Mouse (Mus musculus) CH12.LX (cell line): Measurements from ENCODE around the gene Zkscan4. TPM values are rescaled to one million over a fixed set of nuclear protein-coding genes. Genes with fewer than 3 reads are reported as not detected.

Experiments used
- DNase-seq: peaks from one replicate; pipeline ENCODE4 v3.0.0-alpha.2; 2013; ENCODE audit errors: extremely low read depth
- H3K27ac ChIP-seq: 2 replicates; pipeline ENCODE4 v1.5.1; 2012; ENCODE audit warnings: low read depth, mild to moderate bottlenecking, control low read depth, moderate library complexity; ENCODE audit not compliant: insufficient read depth
- H3K27me3 ChIP-seq: replicated peaks from 2 replicates; pipeline ENCODE3; 2012; ENCODE audit warnings: inconsistent platforms
- H3K36me3 ChIP-seq, 2 experiments: replicated peaks in 1 of 2; 2 replicates each; pipeline versions ENCODE3 to v1.6.1; 2012; ENCODE audit warnings: inconsistent platforms in 1 of 2, low read length in 1 of 2, mild to moderate bottlenecking in 1 of 2, mixed read lengths in 1 of 2, moderate library complexity in 1 of 2; ENCODE audit not compliant: control insufficient read depth in 1 of 2, insufficient read depth in 1 of 2
- H3K4me1 ChIP-seq, 2 experiments: 2 replicates each; pipeline ENCODE4 v1.6.1; 2012; ENCODE audit warnings: inconsistent platforms in 1 of 2, moderate library complexity in 1 of 2; ENCODE audit not compliant: insufficient read depth in 2 of 2, control insufficient read depth in 1 of 2
- H3K4me2 ChIP-seq: 2 replicates; pipeline ENCODE4 v1.6.1; 2012; ENCODE audit warnings: low read depth, mild to moderate bottlenecking, control low read depth; ENCODE audit not compliant: poor library complexity, insufficient read depth, severe bottlenecking
- H3K4me3 ChIP-seq, 3 experiments: fragments of 150-350 bp in 1 of 3; sonication (generic) in 1 of 3; replicated peaks in 1 of 3; 2 replicates each; pipeline versions ENCODE3 to v1.5.1; 2011 to 2012; ENCODE audit warnings: low read depth in 2 of 3, low read length in 2 of 3, mild to moderate bottlenecking in 2 of 3, moderate library complexity in 2 of 3, control low read depth in 1 of 3, improper control_type of control experiment in 1 of 3, inconsistent platforms in 1 of 3, mixed read lengths in 1 of 3; ENCODE audit not compliant: poor library complexity in 1 of 3
- H3K79me2 ChIP-seq: replicated peaks from 2 replicates; pipeline ENCODE4 v1.6.1; 2012; ENCODE audit warnings: mild to moderate bottlenecking, moderate library complexity; ENCODE audit not compliant: control insufficient read depth, poor library complexity, insufficient read depth, severe bottlenecking; ENCODE audit errors: extremely low read depth
- H3K9ac ChIP-seq: 2 replicates; pipeline ENCODE4 v1.6.1; 2012; ENCODE audit warnings: low read depth, mild to moderate bottlenecking, control low read depth, moderate library complexity; ENCODE audit not compliant: insufficient read depth
- H3K9me3 ChIP-seq: replicated peaks from 2 replicates; pipeline ENCODE3; 2012; ENCODE audit warnings: low read length, inconsistent platforms, mixed read lengths
- BHLHE40 ChIP-seq: IDR thresholded peaks from 2 replicates; pipeline ENCODE4 v1.6.1; 2011; ENCODE audit warnings: mild to moderate bottlenecking, low read depth, low read length, improper control_type of control experiment
- CHD1 ChIP-seq: IDR thresholded peaks from 2 replicates; pipeline ENCODE4 v1.6.1; 2012; ENCODE audit warnings: low read depth, low read length, improper control_type of control experiment, inconsistent platforms
- CHD2 ChIP-seq: IDR thresholded peaks from 2 replicates; pipeline ENCODE4 v1.6.1; 2011; ENCODE audit warnings: low read length, improper control_type of control experiment
- CTCF ChIP-seq, 2 experiments: IDR thresholded peaks in 1 of 2; conservative IDR thresholded peaks in 1 of 2; 2 replicates each; pipeline ENCODE4 v1.5.1; 2011 to 2012; ENCODE audit warnings: low read depth in 2 of 2, low read length in 2 of 2, improper control_type of control experiment in 1 of 2, inconsistent platforms in 1 of 2, mild to moderate bottlenecking in 1 of 2, moderate library complexity in 1 of 2
- E2F4 ChIP-seq: IDR thresholded peaks from 2 replicates; pipeline ENCODE4 v1.6.1; 2011; ENCODE audit warnings: low read depth, low read length, improper control_type of control experiment; ENCODE audit not compliant: insufficient replicate concordance
- ELF1 ChIP-seq: IDR thresholded peaks from 2 replicates; pipeline ENCODE4 v1.6.1; 2014; ENCODE audit warnings: low read depth, mild to moderate bottlenecking, inconsistent platforms, low read length, improper control_type of control experiment
- EP300 ChIP-seq: IDR thresholded peaks from 2 replicates; pipeline ENCODE4 v1.6.1; 2011; ENCODE audit warnings: low read length, improper control_type of control experiment
- ETS1 ChIP-seq: conservative IDR thresholded peaks from 2 replicates; pipeline ENCODE4 v1.6.1; 2012; ENCODE audit warnings: low read depth, mild to moderate bottlenecking, inconsistent platforms, low read length, improper control_type of control experiment, moderate library complexity
- GABPA ChIP-seq: IDR thresholded peaks from 2 replicates; pipeline ENCODE4 v1.6.1; 2012; ENCODE audit warnings: low read depth, low read length, improper control_type of control experiment, inconsistent platforms; ENCODE audit not compliant: insufficient replicate concordance
- HCFC1 ChIP-seq: IDR thresholded peaks from 2 replicates; pipeline ENCODE4 v1.6.1; 2012; ENCODE audit warnings: low read depth, mild to moderate bottlenecking, inconsistent platforms, low read length, improper control_type of control experiment
- IRF4 ChIP-seq: IDR thresholded peaks from 2 replicates; pipeline ENCODE4 v1.6.1; 2014; ENCODE audit warnings: low read depth, mild to moderate bottlenecking, inconsistent platforms, low read length, improper control_type of control experiment
- JUN ChIP-seq: IDR thresholded peaks from 2 replicates; pipeline ENCODE4 v1.6.1; 2011; ENCODE audit warnings: low read depth, mild to moderate bottlenecking, low read length, improper control_type of control experiment, moderate library complexity; ENCODE audit not compliant: insufficient read depth
- JUND ChIP-seq: conservative IDR thresholded peaks from 2 replicates; pipeline ENCODE4 v1.6.1; 2011; ENCODE audit warnings: low read depth, low read length, improper control_type of control experiment
- KAT2A ChIP-seq: IDR thresholded peaks from 2 replicates; pipeline ENCODE4 v1.6.1; 2012; ENCODE audit warnings: low read length, improper control_type of control experiment, inconsistent platforms; ENCODE audit not compliant: insufficient replicate concordance
- MAFK ChIP-seq: IDR thresholded peaks from 2 replicates; pipeline ENCODE4 v1.6.1; 2011; ENCODE audit warnings: low read length, improper control_type of control experiment; ENCODE audit not compliant: insufficient replicate concordance
- MAX ChIP-seq: IDR thresholded peaks from 2 replicates; pipeline ENCODE4 v1.6.1; 2011; ENCODE audit warnings: low read length, improper control_type of control experiment
- MAZ ChIP-seq: IDR thresholded peaks from 2 replicates; pipeline ENCODE4 v1.6.1; 2012; ENCODE audit warnings: low read depth, mild to moderate bottlenecking, inconsistent platforms, low read length, improper control_type of control experiment, moderate library complexity
- MEF2A ChIP-seq: IDR thresholded peaks from 2 replicates; pipeline ENCODE4 v1.6.1; 2014; ENCODE audit warnings: low read depth, mild to moderate bottlenecking, inconsistent platforms, low read length, improper control_type of control experiment, borderline replicate concordance
- MXI1 ChIP-seq: IDR thresholded peaks from 2 replicates; pipeline ENCODE4 v1.6.1; 2011; ENCODE audit warnings: mild to moderate bottlenecking, low read depth, low read length, improper control_type of control experiment
- MYC ChIP-seq: IDR thresholded peaks from 2 replicates; pipeline ENCODE4 v1.6.1; 2011; ENCODE audit warnings: low read depth, mild to moderate bottlenecking, improper control_type of control experiment, low read length
- NELFE ChIP-seq: IDR thresholded peaks from 2 replicates; pipeline ENCODE4 v1.6.1; 2011; ENCODE audit warnings: low read depth, low read length, improper control_type of control experiment
- NRF1 ChIP-seq: IDR thresholded peaks from 2 replicates; pipeline ENCODE4 v1.6.1; 2014; ENCODE audit warnings: low read depth, mild to moderate bottlenecking, inconsistent platforms, low read length, improper control_type of control experiment, moderate library complexity
- PAX5 ChIP-seq: IDR thresholded peaks from 2 replicates; pipeline ENCODE4 v1.6.1; 2012; ENCODE audit warnings: low read length, inconsistent platforms, mixed read lengths
- POLR2A ChIP-seq: IDR thresholded peaks from 2 replicates; pipeline ENCODE4 v1.6.1; 2011; ENCODE audit warnings: low read depth, mild to moderate bottlenecking, improper control_type of control experiment, low read length
- POLR2AphosphoS2 ChIP-seq: IDR thresholded peaks from 2 replicates; pipeline ENCODE4 v1.6.1; 2011; ENCODE audit warnings: low read depth, low read length, improper control_type of control experiment
- RAD21 ChIP-seq: IDR thresholded peaks from 2 replicates; pipeline ENCODE4 v1.6.1; 2011; ENCODE audit warnings: low read depth, mild to moderate bottlenecking, low read length, improper control_type of control experiment, moderate library complexity
- RCOR1 ChIP-seq: conservative IDR thresholded peaks from 2 replicates; pipeline ENCODE4 v1.6.1; 2012; ENCODE audit warnings: low read depth, mild to moderate bottlenecking, inconsistent platforms, low read length, improper control_type of control experiment
- SIN3A ChIP-seq: IDR thresholded peaks from 2 replicates; pipeline ENCODE4 v1.6.1; 2012; ENCODE audit warnings: low read length, improper control_type of control experiment, inconsistent platforms
- SMC3 ChIP-seq: IDR thresholded peaks from 2 replicates; pipeline ENCODE4 v1.6.1; 2011; ENCODE audit warnings: low read depth, low read length, improper control_type of control experiment
- TBP ChIP-seq: conservative IDR thresholded peaks from 2 replicates; pipeline ENCODE4 v1.6.1; 2011; ENCODE audit warnings: low read depth, low read length, improper control_type of control experiment
- TCF12 ChIP-seq: IDR thresholded peaks from 2 replicates; pipeline ENCODE4 v1.6.1; 2014; ENCODE audit warnings: low read depth, mild to moderate bottlenecking, inconsistent platforms, low read length, improper control_type of control experiment
- UBTF ChIP-seq: IDR thresholded peaks from 2 replicates; pipeline ENCODE4 v1.6.1; 2012; ENCODE audit warnings: low read depth, mild to moderate bottlenecking, inconsistent platforms, low read length, improper control_type of control experiment, moderate library complexity
- USF1 ChIP-seq: IDR thresholded peaks from 2 replicates; pipeline ENCODE4 v1.6.1; 2014; ENCODE audit warnings: low read depth, mild to moderate bottlenecking, inconsistent platforms, low read length, improper control_type of control experiment
- USF2 ChIP-seq: conservative IDR thresholded peaks from 2 replicates; pipeline ENCODE4 v1.6.1; 2011; ENCODE audit warnings: low read depth, low read length, improper control_type of control experiment
- ZC3H11A ChIP-seq: IDR thresholded peaks from 2 replicates; pipeline ENCODE4 v1.6.1; 2012; ENCODE audit warnings: low read depth, mild to moderate bottlenecking, inconsistent platforms, low read length, improper control_type of control experiment
- ZKSCAN1 ChIP-seq: IDR thresholded peaks from 2 replicates; pipeline ENCODE4 v1.6.1; 2012; ENCODE audit warnings: low read depth, inconsistent platforms, low read length, improper control_type of control experiment, borderline replicate concordance
- ZMIZ1 ChIP-seq: IDR thresholded peaks from 2 replicates; pipeline ENCODE4 v1.6.1; 2012; ENCODE audit warnings: low read depth, mild to moderate bottlenecking, inconsistent platforms, low read length, improper control_type of control experiment
- ZNF384 ChIP-seq: IDR thresholded peaks from 2 replicates; pipeline ENCODE4 v1.6.1; 2012; ENCODE audit warnings: low read depth, low read length, improper control_type of control experiment, inconsistent platforms
- dilution Hi-C: fragments of 300-500 bp; cut with MboI; formaldehyde crosslinking; loops from 2 replicates; pipeline ENCODE4 v1.14.3; 2020; ENCODE audit warnings: low sequenced_read_pairs; ENCODE audit not compliant: extremely low pct_unique_long_range_greater_than_20kb, extremely low pct_ligation_motif_present
- in situ Hi-C: fragments of 300-500 bp; cut with MboI; formaldehyde crosslinking; loops from 3 replicates; pipeline ENCODE4 v1.14.3; 2019; ENCODE audit warnings: low sequenced_read_pairs, low pct_ligation_motif_present, low pct_unique_long_range_greater_than_20kb, mixed read lengths
- polyA plus RNA-seq: library from polyadenylated mRNA; unstranded; fragments of >175 nt; gene quantifications from 2 replicates; pipeline ENCODE4 v1.2.1, GENCODE M21; 2012; ENCODE audit warnings: low read depth; ENCODE audit not compliant: insufficient read length
- total RNA-seq, 2 experiments: library from RNA; depleted of rRNA; stranded (reverse); fragments of 300-350 nt in 1 of 2; fragments of >200 nt in 1 of 2; gene quantifications; 2 replicates each; pipeline ENCODE4 v1.2.3; 2012 to 2014

Gene Zkscan4
- total and polyA plus RNA-seq, 3 experiments: not detected

DNA sequence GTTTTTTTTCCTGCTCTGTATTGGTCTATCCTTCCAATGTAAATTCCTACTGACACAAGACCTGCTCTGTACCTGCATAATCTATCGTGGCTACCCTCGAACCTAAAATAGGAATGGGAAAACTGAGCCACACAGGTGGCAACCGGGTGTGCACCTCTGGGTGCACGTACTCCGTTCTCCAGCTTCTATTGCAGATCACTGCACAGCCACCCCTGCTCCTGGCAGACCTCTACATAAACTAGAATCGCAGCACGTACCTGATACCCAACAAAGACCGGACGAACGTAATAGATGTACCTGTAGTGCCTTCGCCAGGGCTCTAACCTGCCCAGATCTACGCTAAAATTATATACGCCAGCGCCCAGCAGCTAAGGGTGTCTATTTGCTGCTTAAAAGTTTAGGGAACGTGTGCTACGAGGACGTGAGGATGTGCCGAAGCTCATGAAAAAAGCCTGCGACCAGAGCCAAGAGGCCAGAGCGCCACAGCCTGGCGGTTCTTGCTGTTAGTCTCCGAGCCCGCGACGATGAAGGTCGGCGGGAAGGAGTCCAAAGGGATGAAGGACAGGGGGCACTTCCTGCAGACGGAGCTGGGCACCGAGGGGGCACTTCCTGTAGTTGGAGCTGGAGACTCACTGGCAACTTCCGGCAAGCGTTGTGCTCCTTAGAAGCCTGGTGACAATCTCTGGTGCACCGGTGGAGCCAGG is 38.1 kb upstream of the Zkscan4 start, which contains the start of gene Pgbd1:
TSS of gene Pgbd1 (minus strand) at position 556 of the 704 bp plus-strand sequence.
- in situ Hi-C loops (no loop called here), dilution Hi-C loops (no loop called here)
- Histone ChIP-seq H3K9me3 (no peaks in the 10 kb centered on the region), H3K79me2 (peaks cover 4% of the 10 kb centered on the region; the same call in 1 of the 2 replicates), H3K4me3 (peak within 1 kb of the TSS; percentile 61 to 66 (median 63)), H3K27me3 (no peaks in the 10 kb centered on the region), H3K4me2 (peak within 1 kb of the TSS; percentile 53), H3K4me1 (peaks cover 10 to 47% of the 10 kb centered on the region in 2 experiments; a peak in 3 of 4 replicates), H3K27ac (no peak within 1 kb of the TSS), H3K9ac (peak within 1 kb of the TSS; percentile 46), H3K36me3 (peaks cover 20 to 30% of the 10 kb centered on the region in 2 experiments)
- TF ChIP-seq NRF1 (no peak), RCOR1 (0 out of 2 replicates have a peak, but pooled peaks have one; percentile 31), IRF4 (peak; percentile 66), UBTF (no peak), EP300 (no peak), TBP (0 out of 2 replicates have a peak, but pooled peaks have one; percentile 32), KAT2A (0 out of 2 replicates have a peak, but pooled peaks have one; percentile 45), USF1 (no peak), HCFC1 (peak; percentile 82), JUND (no peak), GABPA (no peak; the same call in 1 of the 2 replicates), CHD1 (0 out of 2 replicates have a peak, but pooled peaks have one; percentile 37), MYC (no peak), POLR2A (peak; percentile 67), TCF12 (peak; percentile 43), MAZ (peak; percentile 78; the same call in 1 of the 2 replicates), CHD2 (no peak), USF2 (no peak), SMC3 (peak; percentile 24; the same call in 1 of the 2 replicates), MEF2A (peak; percentile 46), NELFE (peak; percentile 55), RAD21 (peak; percentile 20), JUN (no peak), E2F4 (no peak), ZC3H11A (no peak), ZMIZ1 (peak; percentile 39; the same call in 1 of the 2 replicates), CTCF (conservative IDR thresholded peaks at IDR 0.05 in 1 of 2, IDR thresholded peaks at IDR 0.05 in 1 of 2; ENCODE audit: low read depth in 2 of 2, low read length in 2 of 2) (peak in 1 of 2 experiments; percentile 46; a peak in 2 of 4 replicates), ZNF384 (peak; percentile 49; the same call in 1 of the 2 replicates), MXI1 (peak; percentile 50; the same call in 1 of the 2 replicates), POLR2AphosphoS2 (no peak), PAX5 (no peak), ETS1 (no peak), ZKSCAN1 (no peak), SIN3A (peak; percentile 29), BHLHE40 (0 out of 2 replicates have a peak, but pooled peaks have one; percentile 7), ELF1 (peak; percentile 87), MAFK (no peak), MAX (peak; percentile 34; the same call in 1 of the 2 replicates)
- DNase-seq: peak; percentile 75
